Mouse (Mus musculus) heart, postnatal 0 days (tissue): ENCODE measurements around the gene Olfr609.
"Not testable (repeated sequence)": the region's sequence is repeated elsewhere in the genome, so short reads cannot be mapped to it uniquely, and the experiment has no call there.

Experiments
- CTCF ChIP-seq: IDR thresholded peaks from 2 replicates; pipeline ENCODE4 v1.5.1; 2016; ENCODE audit warnings: antibody characterized with exemption, control low read depth, low read depth
- EP300 ChIP-seq: IDR thresholded peaks from 2 replicates; pipeline ENCODE4 v1.6.1; 2016; ENCODE audit warnings: antibody characterized with exemption, low read depth

DNA sequence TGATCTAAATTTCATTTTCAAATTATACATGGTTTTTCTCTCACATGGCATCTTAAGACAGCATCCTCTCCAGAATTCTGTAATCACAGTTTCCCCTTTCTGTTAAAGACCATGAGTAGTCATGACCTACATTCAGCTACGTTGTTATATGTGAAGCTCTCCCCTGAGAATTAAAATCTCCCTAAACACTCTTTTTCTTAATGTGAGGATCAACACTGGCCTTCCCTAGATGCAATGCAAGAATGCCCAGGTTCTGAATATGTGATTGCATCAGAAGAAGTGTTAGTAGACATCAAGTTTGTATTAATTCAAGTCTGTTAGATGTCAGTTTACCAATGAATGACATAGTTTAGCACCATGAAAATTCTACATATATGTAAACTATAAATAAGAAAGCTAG is 22.9 kb upstream of the Olfr609 start, which contains the start of gene Olfr611:
- not testable (repeated sequence) for TF ChIP-seq CTCF, EP300
